Mouse (Mus musculus) G1E (cell line): Measurements from ENCODE around the gene Rbm25. TPM values are rescaled to one million over a fixed set of nuclear protein-coding genes. Genes with fewer than 3 reads are reported as not detected.

Experiments used
- ATAC-seq: 2 replicates; pipeline ENCODE4 v1.8.0; 2016; ENCODE audit warnings: mild to moderate bottlenecking; ENCODE audit not compliant: insufficient number of reproducible peaks, poor library complexity, low FRiP score, severe bottlenecking; ENCODE audit errors: extremely low read depth
- DNase-seq: peaks from one replicate; pipeline ENCODE4 v3.0.0; 2012; ENCODE audit warnings: low spot score
- H3K27me3 ChIP-seq: 2 replicates; pipeline ENCODE4 v1.6.1; 2012; ENCODE audit warnings: mild to moderate bottlenecking, low read length, inconsistent platforms; ENCODE audit not compliant: insufficient read depth
- H3K36me3 ChIP-seq: replicated peaks from 2 replicates; pipeline ENCODE3; 2012; ENCODE audit warnings: mild to moderate bottlenecking, inconsistent platforms
- H3K4me1 ChIP-seq: 2 replicates; pipeline ENCODE4 v1.6.1; 2012; ENCODE audit warnings: low read depth, low read length, inconsistent platforms, mixed read lengths; ENCODE audit not compliant: insufficient read depth
- H3K4me3 ChIP-seq: 2 replicates; pipeline ENCODE4 v1.5.1; 2012; ENCODE audit warnings: low read depth, mild to moderate bottlenecking, inconsistent platforms, low read length, moderate library complexity, mixed read lengths
- H3K9me3 ChIP-seq: replicated peaks from 2 replicates; pipeline ENCODE4 v1.6.1; 2012; ENCODE audit warnings: inconsistent platforms
- CTCF ChIP-seq: IDR thresholded peaks from 2 replicates; pipeline ENCODE4 v1.5.1; 2012; ENCODE audit warnings: low read depth, low read length, inconsistent platforms, mixed read lengths
- GATA1 ChIP-seq: IDR thresholded peaks from 2 replicates; pipeline ENCODE4 v1.6.1; 2012; ENCODE audit warnings: borderline replicate concordance, low read length, inconsistent platforms, mixed read lengths
- GATA2 ChIP-seq: IDR thresholded peaks from 2 replicates; pipeline ENCODE4 v1.6.1; 2012; ENCODE audit warnings: low read depth, low read length, inconsistent platforms, borderline replicate concordance
- POLR2AphosphoS5 ChIP-seq: IDR thresholded peaks from 2 replicates; pipeline ENCODE4 v1.6.1; 2012; ENCODE audit warnings: low read depth, low read length, inconsistent platforms; ENCODE audit not compliant: insufficient replicate concordance
- TAL1 ChIP-seq: conservative IDR thresholded peaks from 2 replicates; pipeline ENCODE4 v1.6.1; 2012; ENCODE audit warnings: low read depth, low read length, inconsistent platforms, mixed read lengths
- polyA plus RNA-seq: library from polyadenylated mRNA; stranded (reverse); fragments of >175 nt; gene quantifications from 2 replicates; pipeline ENCODE4 v1.2.3, GENCODE M21; 2012
- total RNA-seq, 2 experiments: library from RNA; stranded (forward) in 1 of 2; stranded (reverse) in 1 of 2; fragments of 200-1000 nt in 1 of 2; fragments of >200 nt in 1 of 2; fragmentation: Nextera tagmentation in 1 of 2; gene quantifications; 2 replicates each; pipeline ENCODE4 v1.2.3; 2014 to 2017

The Rbm25 gene
- total and polyA plus RNA-seq, 3 experiments, result 153 to 1,301 (median 467) TPM

DNA sequence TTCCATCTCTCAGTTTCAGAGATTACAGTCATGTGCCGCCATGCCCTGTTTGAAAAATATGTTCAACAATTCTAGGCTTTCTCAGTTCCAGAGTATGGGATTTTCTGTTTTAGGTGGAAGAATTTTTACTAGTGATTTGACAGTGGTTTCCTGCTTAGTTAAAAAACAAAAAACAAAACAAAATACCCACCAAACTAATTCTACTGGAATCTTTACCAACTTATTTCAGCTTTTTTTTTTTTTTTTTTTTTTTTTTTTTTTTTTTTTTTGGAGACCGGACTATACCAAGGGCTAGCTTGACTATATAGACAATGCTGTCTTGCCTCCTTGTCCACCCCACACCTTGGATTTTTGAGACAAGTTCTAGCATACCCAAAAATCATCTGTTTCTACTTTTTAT lies 10.2 kb downstream of the Rbm25 start:
- DNase-seq (no peak), ATAC-seq (no peak)
- Histone ChIP-seq H3K4me3 (no peak overlapping the region), H3K4me1 (peaks cover 17% of the 10 kb centered on the region; the same call in 1 of the 2 replicates), H3K27me3 (no peaks in the 10 kb centered on the region), H3K9me3 (no peaks in the 10 kb centered on the region), H3K36me3 (peaks cover 86% of the 10 kb centered on the region)
- TF ChIP-seq POLR2AphosphoS5, result no peak
- no peak for TF ChIP-seq GATA2
- TF ChIP-seq CTCF, result no peak
- TF ChIP-seq TAL1, result no peak
- TF ChIP-seq GATA1, result no peak

GRCm38 (mm10) chr12:83643116-83643515 lies 12.1 kb downstream of the Rbm25 start:
- ATAC-seq, result no peak
- no peak overlapping the region for H3K4me3 ChIP-seq

DNA sequence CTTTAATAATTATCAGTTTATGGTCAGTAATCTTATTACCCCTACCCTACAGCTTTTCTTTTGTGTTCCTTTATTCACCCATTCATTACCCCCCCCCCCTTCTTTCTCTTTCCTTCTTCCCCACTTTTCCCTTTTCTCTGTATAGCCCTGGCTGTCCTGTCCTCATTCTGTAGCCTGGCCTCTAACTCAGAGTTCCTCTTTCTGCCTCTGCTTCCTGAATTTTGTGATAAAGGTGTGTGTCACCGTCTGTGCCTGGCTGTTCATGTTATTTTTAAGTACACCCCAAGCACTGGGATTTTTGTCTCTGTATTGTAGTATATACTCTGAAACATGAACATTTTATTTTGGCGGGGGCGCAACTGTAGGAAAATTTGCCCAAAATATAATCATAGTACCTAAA lies 19.3 kb downstream of the Rbm25 start:
- Histone ChIP-seq H3K4me3 (no peak overlapping the region), H3K27me3 (no peaks in the 10 kb centered on the region), H3K4me1 (peaks cover 34% of the 10 kb centered on the region), H3K36me3 (peaks cover 86% of the 10 kb centered on the region), H3K9me3 (no peaks in the 10 kb centered on the region)
- TF ChIP-seq GATA2 (no peak), POLR2AphosphoS5 (no peak), GATA1 (no peak), TAL1 (no peak), CTCF (no peak)
- DNase-seq, result no peak
- no peak for ATAC-seq

More at GRCm38 (mm10) chr12:83643116-83643515, 12.1 kb downstream of the Rbm25 start:
- TF ChIP-seq GATA1 (no peak), GATA2 (no peak), TAL1 (no peak), POLR2AphosphoS5 (no peak), CTCF (no peak)
- DNase-seq, result no peak
- Histone ChIP-seq H3K4me1 (peaks cover 14% of the 10 kb centered on the region; the same call in 1 of the 2 replicates), H3K9me3 (no peaks in the 10 kb centered on the region), H3K27me3 (no peaks in the 10 kb centered on the region), H3K36me3 (peaks cover 82% of the 10 kb centered on the region)

DNA sequence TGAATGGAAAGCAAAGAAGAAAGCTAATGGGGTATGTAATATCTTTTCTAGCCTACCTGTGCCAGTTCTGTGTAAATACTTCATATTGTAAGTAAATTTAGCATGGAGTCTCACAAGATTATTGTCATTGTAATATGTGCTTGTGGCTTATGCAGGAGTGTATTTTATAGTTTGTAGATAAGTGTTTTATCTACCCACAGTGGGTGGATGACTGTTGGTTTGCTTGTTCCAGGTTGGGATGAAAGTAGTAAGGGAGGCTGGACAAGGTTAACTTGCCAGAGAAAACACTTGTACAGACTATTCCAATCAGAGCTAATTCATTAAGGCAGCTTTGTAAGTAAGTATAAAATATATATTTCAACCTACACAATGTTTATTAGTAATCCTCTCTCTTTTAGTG lies 20.4 kb downstream of the Rbm25 start:
- H3K27me3 ChIP-seq, result no peaks in the 10 kb centered on the region
- DNase-seq (no peak), ATAC-seq (no peak)

GRCm38 (mm10) chr12:83685466-83685865 lies 54.4 kb downstream of the Rbm25 start:
- peaks cover 47% of the 10 kb centered on the region for H3K36me3 ChIP-seq
- no peak for DNase-seq
- no peaks in the 10 kb centered on the region for H3K9me3 ChIP-seq
- TF ChIP-seq GATA1 (no peak), GATA2 (no peak), CTCF (no peak), TAL1 (no peak)
- H3K4me1 ChIP-seq, result peaks cover 25% of the 10 kb centered on the region
- no peak for ATAC-seq
- H3K4me3 ChIP-seq, result no peak overlapping the region
- H3K27me3 ChIP-seq, result no peaks in the 10 kb centered on the region

More for the DNA sequence above, 20.4 kb downstream of the Rbm25 start:
- no peaks in the 10 kb centered on the region for H3K9me3 ChIP-seq
- no peak overlapping the region for H3K4me3 ChIP-seq
- peaks cover 87% of the 10 kb centered on the region for H3K36me3 ChIP-seq
- H3K4me1 ChIP-seq, result peaks cover 34% of the 10 kb centered on the region
- TF ChIP-seq TAL1 (no peak), POLR2AphosphoS5 (no peak), GATA2 (no peak), GATA1 (no peak), CTCF (no peak)

DNA sequence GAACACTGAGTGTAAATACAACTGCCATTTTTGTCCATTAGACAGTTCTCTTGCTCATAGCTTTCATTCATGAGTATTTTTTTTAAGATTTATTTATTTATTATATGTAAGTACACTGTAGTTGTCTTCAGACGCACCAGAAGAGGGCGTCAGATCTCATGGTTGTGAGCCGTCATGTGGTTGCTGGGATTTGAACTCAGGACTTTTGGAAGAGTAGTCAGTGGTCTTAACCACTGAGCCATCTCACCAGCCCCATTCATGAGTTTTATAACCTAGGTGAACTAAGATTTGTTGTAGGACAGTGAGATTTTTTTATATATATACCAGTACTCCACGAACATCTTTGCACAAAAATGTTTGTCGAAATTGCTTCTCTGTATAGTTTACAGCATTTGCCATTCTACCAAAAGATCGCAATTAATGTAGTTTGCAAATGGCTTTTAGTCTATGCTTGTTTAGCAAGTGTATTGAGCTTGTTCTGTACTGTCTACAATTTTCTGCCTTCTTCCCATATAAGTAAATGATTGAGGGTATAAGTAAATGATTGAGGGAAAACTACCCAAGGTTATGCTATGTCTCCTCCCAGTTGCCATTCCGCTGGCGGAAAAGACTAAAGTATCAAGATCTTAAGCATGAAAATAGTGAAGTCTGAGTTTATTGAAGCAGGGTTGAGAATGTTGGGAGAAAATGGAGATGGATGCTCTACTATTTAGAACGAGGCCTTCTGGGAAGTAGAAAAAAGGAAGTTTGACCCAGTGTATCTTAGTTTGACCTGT lies 55.7 kb downstream of the Rbm25 start:
- Histone ChIP-seq H3K4me3 (no peak overlapping the region), H3K4me1 (peaks cover 34% of the 10 kb centered on the region), H3K9me3 (no peaks in the 10 kb centered on the region), H3K36me3 (peaks cover 43% of the 10 kb centered on the region), H3K27me3 (no peaks in the 10 kb centered on the region)
- no peak for TF ChIP-seq POLR2AphosphoS5
- ATAC-seq, result no peak
- DNase-seq, result no peak
